Mouse (Mus musculus): ENCODE results near the gene Plppr1.

Plppr1 gene

GRCm38 (mm10) chr4:49109989-49110388, 50.9 kb downstream of the Plppr1 start:
- no peak for DNase-seq (ENCODE audit: low spot score in 2 of 2)

- no peak for DNase-seq (ENCODE audit: low spot score in 2 of 2)
These were observed 59.8 kb downstream of the Plppr1 start for GRCm38 (mm10) chr4:49118842-49119241.

GRCm38 (mm10) chr4:49144798-49145197, 85.7 kb downstream of the Plppr1 start:
- DNase-seq (ENCODE audit: low spot score in 2 of 2) = no peak

- no peak for DNase-seq (ENCODE audit: low spot score in 2 of 2)
These were observed 89.7 kb downstream of the Plppr1 start for GRCm38 (mm10) chr4:49148775-49149174.

- DNase-seq (ENCODE audit: low spot score in 2 of 2) = no peak
These were observed 90.2 kb downstream of the Plppr1 start for GRCm38 (mm10) chr4:49149251-49149650.

- no peak for DNase-seq (ENCODE audit: low spot score in 2 of 2)
These were observed 94.8 kb downstream of the Plppr1 start for GRCm38 (mm10) chr4:49153849-49154248.

- DNase-seq (ENCODE audit: low spot score in 2 of 2) = no peak
These were observed 97.7 kb downstream of the Plppr1 start for GRCm38 (mm10) chr4:49156781-49157180.

GRCm38 (mm10) chr4:49163285-49163684, 104.2 kb downstream of the Plppr1 start:
- DNase-seq (ENCODE audit: low spot score in 2 of 2) = no peak

GRCm38 (mm10) chr4:49166391-49166790, 107.3 kb downstream of the Plppr1 start:
- no peak for DNase-seq (ENCODE audit: low spot score in 2 of 2)

GRCm38 (mm10) chr4:49167030-49167429, 108.0 kb downstream of the Plppr1 start:
- no peak for DNase-seq (ENCODE audit: low spot score in 2 of 2)

- DNase-seq (ENCODE audit: low spot score in 2 of 2) = no peak
These were observed 110.4 kb downstream of the Plppr1 start for GRCm38 (mm10) chr4:49169498-49169897.

- no peak for DNase-seq (ENCODE audit: low spot score in 2 of 2)
These were observed 119.0 kb downstream of the Plppr1 start for GRCm38 (mm10) chr4:49178101-49178500.

- no peak for DNase-seq (ENCODE audit: low spot score in 2 of 2)
These were observed 119.8 kb downstream of the Plppr1 start for GRCm38 (mm10) chr4:49178891-49179290.

- DNase-seq (ENCODE audit: low spot score in 2 of 2) = no peak
These were observed 120.6 kb downstream of the Plppr1 start for GRCm38 (mm10) chr4:49179471-49180181.

- no peak for DNase-seq (ENCODE audit: low spot score in 2 of 2)
These were observed 131.0 kb downstream of the Plppr1 start for GRCm38 (mm10) chr4:49189991-49190526.

GRCm38 (mm10) chr4:49197125-49197747, 138.2 kb downstream of the Plppr1 start:
- no peak for DNase-seq (ENCODE audit: low spot score in 2 of 2)

GRCm38 (mm10) chr4:49210457-49210856, 151.4 kb downstream of the Plppr1 start:
- no peak for DNase-seq (ENCODE audit: low spot score in 2 of 2)

GRCm38 (mm10) chr4:49211582-49211981, 152.5 kb downstream of the Plppr1 start:
- no peak for DNase-seq (ENCODE audit: low spot score in 2 of 2)

GRCm38 (mm10) chr4:49212616-49213544, 153.8 kb downstream of the Plppr1 start:
- DNase-seq (ENCODE audit: low spot score in 2 of 2) = no peak

GRCm38 (mm10) chr4:49214341-49214740, 155.3 kb downstream of the Plppr1 start:
- no peak for DNase-seq (ENCODE audit: low spot score in 2 of 2)

- no peak for DNase-seq (ENCODE audit: low spot score in 2 of 2)
These were observed 164.4 kb downstream of the Plppr1 start for GRCm38 (mm10) chr4:49223501-49223900.

- no peak for DNase-seq (ENCODE audit: low spot score in 2 of 2)
These were observed 165.9 kb downstream of the Plppr1 start for GRCm38 (mm10) chr4:49225021-49225420.
